Mouse (Mus musculus): ENCODE results near the gene Arf4. TPM values are rescaled to one million over a fixed set of nuclear protein-coding genes. Genes with fewer than 3 reads are reported as not detected.
A peak's percentile ranks its signal among the peaks of the same experiment; 100 is the strongest.
"Not testable (repeated sequence)": the region's sequence is repeated elsewhere in the genome, so short reads cannot be mapped to it uniquely, and the experiment has no call there.

Gene Arf4
- polyA plus RNA-seq, 1 experiment, result 122 TPM

DNA sequence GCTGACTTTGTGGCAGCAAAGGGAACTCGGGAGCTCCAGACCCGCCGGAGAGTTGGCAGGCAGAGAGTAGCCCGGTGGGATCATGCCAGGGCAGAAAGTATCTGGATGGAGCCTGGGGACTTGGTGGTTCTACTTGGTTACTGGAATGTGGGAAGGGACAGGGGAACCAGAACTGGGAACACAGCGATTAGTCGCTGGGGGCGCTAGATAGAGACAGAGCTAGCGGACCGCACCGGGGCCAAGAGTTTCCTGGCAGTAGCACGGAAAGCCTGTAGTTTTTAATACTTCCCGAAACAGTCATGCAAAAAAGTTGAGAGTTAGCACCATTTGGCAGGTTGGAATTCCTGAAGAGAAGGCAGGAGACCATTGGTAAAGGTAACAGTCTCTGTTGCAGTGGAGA, 37.5 kb downstream of the Arf4 start:
- TF ChIP-seq CTCF (IDR thresholded peaks at IDR 0.05; ENCODE audit: insufficient read depth, low read length), result no peak
- no peak for TF ChIP-seq POLR2A (IDR thresholded peaks at IDR 0.05; ENCODE audit: borderline replicate concordance, extremely low read depth, low read depth, low read length)
- WGBS, result 19% methylated on average over 12 of the region's 12 CpGs
- peak; percentile 24 for DNase-seq
- H3K4me1 ChIP-seq (ENCODE audit: control insufficient read depth, insufficient read depth, low read length), result no peaks in the 10 kb centered on the region
- no peak overlapping the region for H3K4me3 ChIP-seq (replicated peaks; ENCODE audit: extremely low read depth, low read depth, low read length)

DNA sequence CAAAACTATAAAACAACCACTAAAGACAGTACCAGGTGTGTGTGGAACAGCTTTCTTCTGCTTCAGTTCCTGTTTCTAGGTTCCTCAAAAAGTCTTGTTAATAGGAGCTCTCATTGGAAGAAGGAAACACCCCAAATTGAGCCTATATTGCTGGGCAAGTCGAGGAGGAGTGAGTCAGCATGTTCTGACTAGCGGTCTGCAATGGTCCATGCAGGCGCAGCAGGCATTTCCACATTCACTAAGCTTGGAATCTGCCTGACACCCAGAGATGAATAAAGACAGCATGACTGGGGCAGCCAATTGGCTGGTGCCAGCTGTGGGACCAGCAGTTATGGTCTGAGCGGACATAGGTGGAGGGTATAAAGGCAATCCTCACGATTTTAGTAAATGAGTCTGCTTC, 37.9 kb downstream of the Arf4 start:
- no peaks in the 10 kb centered on the region for H3K4me1 ChIP-seq (ENCODE audit: control insufficient read depth, insufficient read depth, low read length)
- DNase-seq, result no peak
- TF ChIP-seq POLR2A (IDR thresholded peaks at IDR 0.05; ENCODE audit: borderline replicate concordance, extremely low read depth, low read depth, low read length) (no peak), CTCF (IDR thresholded peaks at IDR 0.05; ENCODE audit: insufficient read depth, low read length) (no peak)
- WGBS, result 69% methylated on average over 5 of the region's 5 CpGs
- H3K4me3 ChIP-seq (replicated peaks; ENCODE audit: extremely low read depth, low read depth, low read length), result no peak overlapping the region

DNA sequence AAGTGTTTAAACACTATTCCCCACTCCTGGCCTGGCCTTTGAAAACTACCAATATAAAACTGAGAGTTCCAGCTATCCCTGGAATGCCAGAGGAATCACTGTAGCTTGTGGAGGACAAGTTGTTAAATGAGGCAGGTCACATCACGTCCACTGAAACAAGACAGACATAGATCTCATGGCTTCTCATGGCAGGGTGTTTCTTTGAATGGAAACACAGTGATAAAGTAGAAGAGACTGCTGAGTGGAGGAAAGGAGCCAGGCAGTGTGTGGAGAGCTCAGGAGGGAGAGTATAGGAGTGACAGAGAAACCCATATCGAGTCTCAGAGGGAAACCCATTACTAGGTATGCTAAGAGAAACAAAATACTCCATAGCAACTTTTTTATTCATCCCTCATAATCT, 52.9 kb downstream of the Arf4 start:
- Histone ChIP-seq H3K4me1 (ENCODE audit: control insufficient read depth, insufficient read depth, low read length) (no peaks in the 10 kb centered on the region), H3K4me3 (replicated peaks; ENCODE audit: extremely low read depth, low read depth, low read length) (no peak overlapping the region)
- TF ChIP-seq POLR2A (IDR thresholded peaks at IDR 0.05; ENCODE audit: borderline replicate concordance, extremely low read depth, low read depth, low read length), result no peak
- no peak for TF ChIP-seq CTCF (IDR thresholded peaks at IDR 0.05; ENCODE audit: insufficient read depth, low read length)
- DNase-seq, result no peak
- WGBS, result 48% methylated on average over 2 of the region's 2 CpGs

DNA sequence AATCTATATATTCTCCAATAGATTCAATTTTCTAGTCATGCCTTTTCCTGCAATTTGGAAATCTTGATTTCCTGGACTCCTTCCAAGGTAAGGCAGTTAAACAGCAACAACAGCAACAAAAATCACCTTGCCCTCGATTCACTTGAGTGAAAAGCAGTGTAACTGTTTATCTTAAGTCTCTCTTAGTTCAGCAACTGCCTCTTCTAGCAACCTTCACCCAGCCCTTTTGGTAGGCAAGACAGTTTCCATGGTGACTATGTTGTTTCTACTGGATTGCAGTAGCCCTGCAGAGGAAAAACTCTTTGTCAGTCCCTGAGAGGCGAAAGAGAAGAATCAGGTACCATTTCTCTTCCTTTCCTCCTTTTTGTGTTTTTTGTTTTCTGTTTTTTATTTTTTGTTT, 53.5 kb downstream of the Arf4 start:
- 37% methylated on average over 2 of the region's 2 CpGs for WGBS
- Histone ChIP-seq H3K4me3 (replicated peaks; ENCODE audit: extremely low read depth, low read depth, low read length) (no peak overlapping the region), H3K4me1 (ENCODE audit: control insufficient read depth, insufficient read depth, low read length) (no peaks in the 10 kb centered on the region)
- DNase-seq, result no peak
- TF ChIP-seq POLR2A (IDR thresholded peaks at IDR 0.05; ENCODE audit: borderline replicate concordance, extremely low read depth, low read depth, low read length) (no peak), CTCF (IDR thresholded peaks at IDR 0.05; ENCODE audit: insufficient read depth, low read length) (no peak)

DNA sequence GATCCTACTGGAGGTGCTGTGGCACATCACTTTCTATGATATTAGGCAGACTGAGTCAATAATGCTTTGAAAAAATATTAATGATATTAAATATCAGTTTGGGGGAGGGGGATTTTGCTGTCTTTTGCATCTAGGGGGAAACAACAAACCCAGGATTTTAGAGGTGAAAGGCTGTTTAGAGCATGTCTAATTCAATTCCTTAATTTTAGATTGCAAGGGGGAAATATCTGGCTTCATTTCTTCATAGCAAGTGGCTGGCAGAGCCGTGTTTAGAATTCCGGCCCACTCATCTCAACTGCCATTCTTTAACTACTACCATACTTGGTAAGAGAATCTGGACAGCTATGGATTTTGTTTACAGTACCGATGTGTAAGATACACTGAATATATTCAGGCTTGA, 55.1 kb downstream of the Arf4 start, which contains the start of gene Dnah12:
TSS of gene Dnah12 (plus strand) at position 301 of the 400 bp plus-strand sequence.
- TF ChIP-seq CTCF (IDR thresholded peaks at IDR 0.05; ENCODE audit: insufficient read depth, low read length) (no peak), POLR2A (IDR thresholded peaks at IDR 0.05; ENCODE audit: borderline replicate concordance, extremely low read depth, low read depth, low read length) (no peak)
- DNase-seq, result no peak
- WGBS, result 69% methylated on average over 3 of the region's 3 CpGs

DNA sequence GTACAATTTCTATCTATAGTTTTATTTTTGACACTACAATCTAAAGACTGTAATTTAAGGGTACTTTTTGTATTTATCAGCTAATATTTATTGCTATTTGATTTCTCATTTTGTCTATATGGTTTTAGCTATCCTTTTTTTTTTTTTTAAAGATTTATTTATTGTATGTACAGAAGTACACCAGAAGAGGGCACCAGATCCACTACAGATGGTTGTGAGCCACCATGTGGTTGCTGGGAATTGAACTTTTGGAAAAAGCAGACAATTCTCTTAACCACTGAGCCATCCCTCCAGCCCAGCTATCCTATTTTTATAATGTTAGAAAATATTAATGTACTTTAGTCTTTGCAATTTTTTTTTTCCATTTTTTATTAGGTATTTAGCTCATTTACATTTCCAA, 60.0 kb downstream of the Arf4 start:
- no peak overlapping the region for H3K4me3 ChIP-seq (replicated peaks; ENCODE audit: extremely low read depth, low read depth, low read length)
- no peak for DNase-seq
- TF ChIP-seq CTCF (IDR thresholded peaks at IDR 0.05; ENCODE audit: insufficient read depth, low read length) (no peak), POLR2A (IDR thresholded peaks at IDR 0.05; ENCODE audit: borderline replicate concordance, extremely low read depth, low read depth, low read length) (no peak)
- H3K4me1 ChIP-seq (ENCODE audit: control insufficient read depth, insufficient read depth, low read length), result no peaks in the 10 kb centered on the region

More for the DNA sequence above, 55.1 kb downstream of the Arf4 start, which contains the start of gene Dnah12:
- H3K4me1 ChIP-seq (ENCODE audit: control insufficient read depth, insufficient read depth, low read length), result no peaks in the 10 kb centered on the region
- H3K4me3 ChIP-seq (replicated peaks; ENCODE audit: extremely low read depth, low read depth, low read length), result no peak within 1 kb of the TSS

DNA sequence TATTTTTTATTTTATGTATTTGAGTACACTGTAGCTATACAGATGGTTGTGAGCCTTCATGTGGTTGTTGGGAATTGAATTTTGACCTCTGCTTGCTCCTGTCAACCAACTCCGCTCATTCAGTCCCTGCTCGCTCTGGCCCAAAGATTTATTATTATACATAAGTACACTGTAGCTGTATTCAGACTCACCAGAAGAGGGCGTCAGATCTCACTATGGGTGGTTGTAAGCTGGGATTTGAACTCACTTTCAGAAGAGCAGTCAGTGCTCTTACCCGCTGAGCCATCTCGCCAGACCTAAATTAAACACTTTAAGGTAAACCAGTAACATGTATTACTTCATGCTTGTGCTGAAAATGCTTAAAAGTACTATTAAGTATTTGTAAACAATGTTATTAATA, 67.4 kb downstream of the Arf4 start:
- not testable (repeated sequence) for H3K4me1 ChIP-seq (ENCODE audit: control insufficient read depth, insufficient read depth, low read length); DNase-seq; H3K4me3 ChIP-seq (replicated peaks; ENCODE audit: extremely low read depth, low read depth, low read length)
- WGBS, result 83% methylated on average over 5 of the region's 5 CpGs

Other genes starting within 250 kb of the Arf4 start
- gene Slmap, start 103.1 kb upstream of the Arf4 start, polyA plus RNA-seq (2012; rRNA removed), result 22.8 and 25.0 TPM in 2 replicates
- gene Dennd6a, start 64.2 kb upstream of the Arf4 start, polyA plus RNA-seq (2012; rRNA removed), result 14.4 and 15.8 TPM in 2 replicates
- 4.7 and 4.8 TPM in 2 replicates for gene Pde12, start 31.8 kb downstream of the Arf4 start, polyA plus RNA-seq (2012; rRNA removed)
- 0.51 and 1.6 TPM in 2 replicates for gene Dnah12, start 55.2 kb downstream of the Arf4 start, polyA plus RNA-seq (2012; rRNA removed)